Mouse (Mus musculus) liver, embryonic 15.5 days (tissue): ENCODE data around the gene Aph1c. TPM values are rescaled to one million over a fixed set of nuclear protein-coding genes. Genes with fewer than 3 reads are reported as not detected.
"Not testable (repeated sequence)": the region's sequence is repeated elsewhere in the genome, so short reads cannot be mapped to it uniquely, and the experiment has no call there.

ENCODE experiments used
- ATAC-seq: fragments of 200-750 bp; cut with Nextera tagmentation; 2 replicates; pipeline ENCODE4 v1.8.0; 2017; ENCODE audit warnings: moderate number of reproducible peaks, mild to moderate bottlenecking, moderate library complexity; ENCODE audit not compliant: insufficient read depth
- H3K27ac ChIP-seq: fragments of 300-500 bp; sonication (generic); replicated peaks from 2 replicates; pipeline ENCODE4 v1.5.1; 2015; ENCODE audit warnings: mild to moderate bottlenecking, inconsistent platforms
- H3K27me3 ChIP-seq: fragments of 300-500 bp; sonication (generic); 2 replicates; pipeline ENCODE4 v1.6.1; 2015; ENCODE audit warnings: mild to moderate bottlenecking, inconsistent platforms
- H3K36me3 ChIP-seq: fragments of 300-500 bp; sonication (generic); replicated peaks from 2 replicates; pipeline ENCODE4 v1.6.1; 2015; ENCODE audit warnings: moderate library complexity, mild to moderate bottlenecking, inconsistent platforms
- H3K4me1 ChIP-seq: fragments of 300-500 bp; sonication (generic); replicated peaks from 2 replicates; pipeline ENCODE4 v1.6.1; 2015; ENCODE audit warnings: inconsistent platforms
- H3K4me2 ChIP-seq: fragments of 300-500 bp; sonication (generic); 2 replicates; pipeline ENCODE4 v1.6.1; 2015; ENCODE audit warnings: moderate library complexity, mild to moderate bottlenecking, inconsistent platforms
- H3K4me3 ChIP-seq: fragments of 300-500 bp; sonication (generic); replicated peaks from 2 replicates; pipeline ENCODE4 v1.5.1; 2015; ENCODE audit warnings: mild to moderate bottlenecking, inconsistent platforms
- H3K9ac ChIP-seq: fragments of 300-500 bp; sonication (generic); 2 replicates; pipeline ENCODE4 v1.6.1; 2015; ENCODE audit warnings: moderate library complexity, mild to moderate bottlenecking, inconsistent platforms
- H3K9me3 ChIP-seq: fragments of 300-500 bp; sonication (generic); replicated peaks from 2 replicates; pipeline ENCODE4 v1.6.1; 2016; ENCODE audit warnings: inconsistent platforms
- WGBS: fragments of 180-500 bp; shearing (Covaris S2); methylation state at CpG from one replicate; pipeline ENCODE4 v1.1.7; 2015; ENCODE audit warnings: mixed read lengths; ENCODE audit not compliant: insufficient replicate concordance; 5-methylcytosine and 5-hydroxymethylcytosine counted together
- polyA plus RNA-seq: library from polyadenylated mRNA; unstranded; fragments of >200 nt; fragmentation: Nextera tagmentation; extraction: Ambion mirVana; gene quantifications from 2 replicates; pipeline ENCODE4 v1.2.1, GENCODE M21; 2015

Gene Aph1c
- 3.4 and 3.5 TPM in 2 replicates for polyA plus RNA-seq

DNA sequence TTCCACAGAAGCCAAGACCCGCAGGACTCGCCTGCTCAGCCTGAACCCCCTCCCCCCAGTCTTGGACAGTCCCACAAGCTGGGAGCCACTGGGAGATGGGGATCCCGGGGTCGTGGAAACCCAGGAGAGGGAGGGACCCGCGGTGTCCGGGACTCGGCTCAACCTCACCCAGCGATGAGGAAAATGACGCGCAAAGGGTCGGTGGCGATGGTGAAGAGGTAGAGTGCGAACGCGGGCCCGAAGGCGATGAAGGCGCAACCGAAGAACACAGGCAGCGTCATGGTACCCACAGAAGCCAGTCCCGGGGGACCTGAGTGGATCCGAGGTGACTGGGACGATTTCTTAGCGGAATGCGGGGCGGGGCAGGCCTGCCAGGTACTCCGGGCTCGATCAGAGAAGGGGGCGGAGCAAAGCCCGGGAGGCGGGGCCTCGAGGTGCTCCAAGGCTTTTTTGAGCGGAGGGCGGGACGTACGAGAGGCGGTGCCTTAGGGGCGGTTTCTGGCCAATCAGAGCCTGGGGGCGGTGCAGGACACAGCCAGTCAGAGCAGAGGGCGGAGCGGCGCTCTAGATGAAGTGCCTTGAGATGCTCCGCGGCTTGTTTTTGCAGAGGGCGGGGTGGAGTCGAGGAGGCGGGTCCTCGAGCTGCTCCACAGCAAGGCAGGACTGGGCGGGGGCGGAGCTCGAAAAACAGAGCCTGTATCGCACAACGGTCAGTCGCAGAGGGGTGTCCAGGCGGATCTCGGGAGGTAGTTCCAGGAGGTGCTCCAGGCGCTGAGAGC, at the start of gene Aph1c:
TSS of gene Aph1c (minus strand) at position 409 of the 779 bp plus-strand sequence.
- ATAC-seq = peak; percentile 98
- H3K4me3 ChIP-seq = peak within 1 kb of the TSS; percentile 63
- 1% methylated on average over 57 of the region's 58 CpGs for WGBS
- peaks cover 25% of the 10 kb centered on the region for H3K4me1 ChIP-seq
- H3K9ac ChIP-seq = peak within 1 kb of the TSS; percentile 58
- no peaks in the 10 kb centered on the region for H3K9me3 ChIP-seq
- peak within 1 kb of the TSS; percentile 99 for H3K4me2 ChIP-seq
- peak within 1 kb of the TSS; percentile 29; the same call in 1 of the 2 replicates for H3K27ac ChIP-seq
- H3K36me3 ChIP-seq = peaks cover 2% of the 10 kb centered on the region
- no peaks in the 10 kb centered on the region for H3K27me3 ChIP-seq

DNA sequence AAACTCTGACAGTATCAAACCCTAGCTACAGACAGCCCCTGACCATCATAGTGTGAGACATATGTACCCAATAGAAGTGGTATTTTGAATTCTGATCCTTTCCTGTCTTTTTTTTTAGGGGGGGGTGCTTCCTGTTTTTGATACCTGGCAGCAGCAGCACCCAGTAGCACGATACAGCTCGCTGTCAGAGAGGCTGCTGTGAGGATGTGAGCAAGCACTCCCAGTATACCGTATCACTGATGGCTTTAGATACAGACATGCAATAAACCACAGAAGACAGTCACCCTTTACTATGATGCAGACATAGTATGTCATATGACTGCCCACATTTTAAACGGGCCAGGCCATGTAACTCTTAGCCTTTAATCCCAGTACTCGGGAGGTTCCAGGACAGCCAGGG, 49.0 kb upstream of the Aph1c start:
- H3K4me1 ChIP-seq = peaks cover 67% of the 10 kb centered on the region
- no peak overlapping the region for H3K4me3 ChIP-seq
- no peaks in the 10 kb centered on the region for H3K27me3 ChIP-seq
- no peak overlapping the region for H3K4me2 ChIP-seq
- no peak for ATAC-seq
- H3K9me3 ChIP-seq = no peaks in the 10 kb centered on the region
- H3K9ac ChIP-seq = no peak overlapping the region
- H3K27ac ChIP-seq = no peak overlapping the region
- 45% methylated on average over 5 of the region's 5 CpGs for WGBS
- 0 out of 2 replicates have a peak, but pooled peaks cover 4% of the 10 kb centered on the region for H3K36me3 ChIP-seq

DNA sequence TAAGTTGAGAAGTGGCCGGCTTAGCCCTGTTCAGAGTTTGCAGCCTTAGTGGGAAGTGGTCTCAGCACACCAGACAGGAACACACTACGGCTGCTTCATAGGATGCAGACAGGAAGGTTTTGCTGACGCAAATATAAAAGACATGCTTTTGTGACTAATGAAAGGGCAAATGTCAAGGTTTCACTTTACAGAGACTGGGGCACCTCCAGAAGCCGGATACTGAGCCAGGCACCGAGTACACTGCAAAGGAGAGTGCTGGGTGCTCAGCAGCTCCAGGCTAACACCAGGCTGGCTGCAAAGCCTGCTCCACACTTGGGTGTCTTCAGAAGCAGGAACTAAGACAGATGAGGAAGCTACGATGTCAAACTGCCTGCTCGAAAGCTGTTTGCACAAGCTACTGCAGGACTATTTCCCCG, 47.9 kb upstream of the Aph1c start:
- Histone ChIP-seq H3K4me1 (peaks cover 57% of the 10 kb centered on the region), H3K27ac (peak overlapping the region; percentile 34; the same call in 1 of the 2 replicates), H3K36me3 (0 out of 2 replicates have a peak, but pooled peaks cover 4% of the 10 kb centered on the region), H3K4me2 (peak overlapping the region; percentile 23), H3K9ac (no peak overlapping the region), H3K9me3 (no peaks in the 10 kb centered on the region), H3K27me3 (no peaks in the 10 kb centered on the region), H3K4me3 (no peak overlapping the region)
- 43% methylated on average over 8 of the region's 8 CpGs for WGBS
- no peak; the same call in 1 of the 2 replicates for ATAC-seq

DNA sequence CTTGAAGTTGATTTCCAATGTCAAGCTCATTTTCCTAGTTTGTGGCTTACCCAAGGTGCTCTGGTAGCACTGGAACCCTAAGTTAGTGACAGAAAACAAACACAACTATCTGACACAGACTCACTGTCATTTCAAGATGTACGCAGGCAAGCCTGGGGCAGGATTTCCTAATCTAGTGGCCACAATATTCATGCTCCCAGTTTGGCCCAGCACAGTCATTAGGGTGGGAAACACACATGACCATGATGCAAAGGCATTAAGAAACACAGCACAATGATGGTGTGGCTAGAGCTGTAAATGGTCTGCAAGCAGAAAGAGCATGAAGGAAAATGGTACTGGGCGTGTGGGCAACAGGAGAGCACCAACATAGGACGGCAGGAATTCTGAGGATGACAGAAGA, 47.3 kb upstream of the Aph1c start:
- H3K9ac ChIP-seq = no peak overlapping the region
- WGBS = 69% methylated on average over 3 of the region's 3 CpGs
- 0 out of 2 replicates have a peak, but pooled peaks cover 4% of the 10 kb centered on the region for H3K36me3 ChIP-seq
- H3K27me3 ChIP-seq = no peaks in the 10 kb centered on the region
- H3K4me1 ChIP-seq = peaks cover 51% of the 10 kb centered on the region
- H3K4me2 ChIP-seq = no peak overlapping the region; the same call in 1 of the 2 replicates
- no peak overlapping the region for H3K4me3 ChIP-seq
- H3K27ac ChIP-seq = 0 out of 2 replicates have a peak overlapping the region, but pooled peaks have one; percentile 24
- H3K9me3 ChIP-seq = no peaks in the 10 kb centered on the region
- no peak for ATAC-seq

DNA sequence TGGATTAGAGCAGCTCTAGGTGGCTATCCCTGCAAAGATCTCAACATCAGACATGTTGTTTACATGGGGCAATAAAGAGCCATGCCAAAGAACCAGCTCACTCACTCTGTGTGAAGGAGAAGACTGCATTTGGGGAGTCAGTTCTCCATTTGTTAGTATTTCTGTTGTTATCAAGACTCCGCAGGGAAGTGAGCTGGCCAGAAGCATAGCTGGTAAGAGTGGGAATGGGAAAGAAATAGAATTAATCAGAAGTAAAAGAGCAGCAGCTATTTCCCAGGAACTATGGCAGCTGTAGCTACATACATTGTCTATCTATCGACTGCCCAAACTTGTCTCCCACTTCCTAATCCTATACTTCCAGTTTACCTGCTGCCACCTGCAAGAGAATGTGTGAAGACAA, 46.2 kb upstream of the Aph1c start:
- Histone ChIP-seq H3K36me3 (0 out of 2 replicates have a peak, but pooled peaks cover 8% of the 10 kb centered on the region), H3K9ac (no peak overlapping the region), H3K9me3 (no peaks in the 10 kb centered on the region), H3K4me1 (peaks cover 42% of the 10 kb centered on the region), H3K4me3 (no peak overlapping the region), H3K27ac (no peak overlapping the region), H3K27me3 (no peaks in the 10 kb centered on the region), H3K4me2 (no peak overlapping the region)
- 84% methylated on average over 2 of the region's 2 CpGs for WGBS
- no peak for ATAC-seq

DNA sequence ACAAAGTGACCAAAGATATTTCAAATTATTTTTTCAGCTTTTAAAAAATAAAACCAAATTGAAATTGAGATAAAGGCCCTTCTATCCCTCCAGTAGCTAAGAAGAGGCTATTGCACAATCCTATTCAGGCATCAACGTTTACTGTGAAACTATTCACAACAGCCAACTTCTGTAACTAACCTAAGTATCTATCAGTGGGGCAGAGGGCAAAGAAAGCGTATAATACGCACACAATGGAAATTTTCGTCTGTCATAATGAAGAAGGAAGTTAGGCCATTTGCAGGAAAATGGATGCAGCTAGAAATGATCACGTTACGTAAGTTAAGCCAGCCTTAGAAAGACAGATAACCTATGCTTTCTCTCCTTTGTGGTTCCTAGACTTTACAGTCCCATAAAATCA, 45.0 kb upstream of the Aph1c start:
- Histone ChIP-seq H3K4me1 (peaks cover 35% of the 10 kb centered on the region), H3K4me2 (no peak overlapping the region), H3K4me3 (no peak overlapping the region), H3K36me3 (peaks cover 12% of the 10 kb centered on the region; the same call in 1 of the 2 replicates), H3K27ac (no peak overlapping the region), H3K27me3 (no peaks in the 10 kb centered on the region), H3K9ac (no peak overlapping the region), H3K9me3 (no peaks in the 10 kb centered on the region)
- WGBS = 66% methylated on average over 6 of the region's 6 CpGs
- no peak for ATAC-seq

DNA sequence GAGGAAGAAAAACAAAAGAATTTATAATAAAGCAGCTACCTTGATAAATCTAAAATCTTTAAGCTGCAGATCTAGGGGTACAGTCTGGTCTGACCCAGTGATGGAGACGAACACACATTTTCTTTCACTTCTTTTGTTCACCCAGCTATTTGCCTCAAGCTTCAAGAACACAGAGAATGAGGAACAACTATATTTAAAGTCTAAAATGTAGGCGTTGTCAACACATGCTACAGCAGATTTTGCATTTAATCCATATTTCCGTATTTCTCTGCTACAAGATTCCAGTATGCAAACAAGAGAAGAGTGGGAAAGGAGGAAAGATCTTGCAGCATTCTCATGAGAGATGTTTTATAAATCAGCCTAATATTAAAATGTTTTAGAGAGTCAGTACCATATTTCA, 44.4 kb upstream of the Aph1c start:
- H3K36me3 ChIP-seq = peaks cover 15% of the 10 kb centered on the region; the same call in 1 of the 2 replicates
- H3K4me1 ChIP-seq = peaks cover 34% of the 10 kb centered on the region
- no peaks in the 10 kb centered on the region for H3K27me3 ChIP-seq
- WGBS = 80% methylated on average over 3 of the region's 3 CpGs
- no peak overlapping the region for H3K27ac ChIP-seq
- no peak for ATAC-seq
- no peaks in the 10 kb centered on the region for H3K9me3 ChIP-seq
- no peak overlapping the region for H3K9ac ChIP-seq
- H3K4me2 ChIP-seq = no peak overlapping the region
- H3K4me3 ChIP-seq = no peak overlapping the region

DNA sequence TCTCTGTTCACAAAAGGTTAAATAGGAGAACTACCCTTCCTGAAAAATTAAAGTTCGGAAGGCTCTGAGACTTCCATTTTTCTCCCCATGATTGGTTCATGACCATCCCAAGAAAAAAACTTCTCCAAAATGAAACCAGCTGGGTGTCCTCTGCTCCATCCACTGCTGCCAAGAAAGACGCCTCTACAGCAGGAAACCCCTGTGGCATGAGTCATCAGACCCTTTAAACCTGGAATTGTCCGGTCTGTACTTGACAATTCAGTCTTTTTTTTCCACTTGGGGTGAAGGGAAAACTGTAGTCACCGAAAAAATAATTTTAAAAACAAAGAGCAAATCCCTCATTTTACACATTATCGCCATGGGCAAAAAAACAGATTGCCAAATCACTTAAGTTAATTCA, 42.1 kb upstream of the Aph1c start:
- Histone ChIP-seq H3K36me3 (peaks cover 21% of the 10 kb centered on the region), H3K4me1 (peaks cover 16% of the 10 kb centered on the region), H3K9me3 (no peaks in the 10 kb centered on the region), H3K27ac (no peak overlapping the region), H3K27me3 (no peaks in the 10 kb centered on the region), H3K4me3 (no peak overlapping the region), H3K4me2 (no peak overlapping the region), H3K9ac (no peak overlapping the region)
- ATAC-seq = no peak
- 81% methylated on average over 5 of the region's 5 CpGs for WGBS

DNA sequence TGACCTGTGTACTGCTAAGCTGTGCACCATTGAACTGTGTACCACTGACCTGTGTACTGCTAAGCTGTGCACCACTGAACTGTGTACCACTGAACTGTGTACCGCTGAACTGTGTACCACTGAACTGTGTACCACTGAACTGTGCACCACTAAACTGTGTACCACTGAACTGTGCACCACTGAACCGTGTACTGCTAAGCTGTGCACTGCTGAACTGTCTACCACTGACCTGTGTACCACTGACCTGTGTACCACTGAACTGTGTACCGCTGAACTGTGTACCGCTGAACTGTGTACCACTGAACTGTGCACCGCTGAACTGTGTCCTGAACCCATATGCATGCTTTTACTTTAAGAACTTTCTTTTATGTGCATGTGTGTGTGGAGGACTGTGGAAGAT, 39.8 kb upstream of the Aph1c start:
- 88% methylated on average over 5 of the region's 5 CpGs for WGBS

DNA sequence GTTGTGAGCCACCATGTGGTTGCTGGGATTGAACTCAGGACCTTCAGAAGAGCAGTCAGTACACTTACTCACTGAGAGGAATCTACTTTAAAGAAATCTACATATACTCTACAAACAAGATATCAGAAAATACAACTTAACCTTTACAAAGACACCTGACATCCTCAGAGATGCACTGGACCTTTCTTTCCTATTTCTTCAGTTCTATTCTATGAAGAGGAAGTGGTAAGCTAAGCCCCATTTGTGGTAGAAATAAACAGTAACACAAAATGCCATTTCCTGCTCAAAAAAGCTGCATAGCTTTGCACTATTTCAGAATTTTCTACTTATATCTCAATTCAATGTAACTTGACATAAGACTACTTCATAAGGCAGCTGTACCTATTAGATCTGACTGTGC, 39.0 kb upstream of the Aph1c start:
- Histone ChIP-seq H3K27ac (no peak overlapping the region), H3K36me3 (peaks cover 17% of the 10 kb centered on the region), H3K9me3 (no peaks in the 10 kb centered on the region), H3K4me1 (peaks cover 6% of the 10 kb centered on the region), H3K4me3 (no peak overlapping the region), H3K9ac (no peak overlapping the region), H3K27me3 (no peaks in the 10 kb centered on the region), H3K4me2 (no peak overlapping the region)
- ATAC-seq = no peak

More for the DNA sequence above, 39.8 kb upstream of the Aph1c start:
- Histone ChIP-seq H3K9ac (no peak overlapping the region), H3K27me3 (no peaks in the 10 kb centered on the region), H3K36me3 (peaks cover 17% of the 10 kb centered on the region), H3K9me3 (no peaks in the 10 kb centered on the region), H3K4me2 (no peak overlapping the region), H3K4me1 (peaks cover 6% of the 10 kb centered on the region), H3K4me3 (no peak overlapping the region), H3K27ac (no peak overlapping the region)
- ATAC-seq = no peak

DNA sequence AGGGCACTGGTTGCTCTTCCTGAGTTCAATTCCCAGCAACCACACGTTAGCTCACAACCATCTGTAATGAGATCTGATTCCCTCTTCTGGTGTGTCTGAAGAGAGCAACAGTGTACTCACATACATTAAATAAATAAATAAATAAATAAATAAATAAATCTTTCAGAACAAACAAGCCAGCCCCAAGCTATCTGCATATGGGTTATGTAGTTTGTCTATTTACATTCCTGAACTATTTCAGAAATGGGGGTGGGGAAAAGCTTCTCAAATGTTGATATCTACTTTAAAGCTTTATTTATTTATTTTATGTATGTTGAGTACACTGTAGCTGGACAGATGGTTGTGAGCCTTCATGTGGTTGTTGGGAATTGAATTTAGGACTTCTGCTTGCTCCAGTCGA, 38.5 kb upstream of the Aph1c start:
- not testable (repeated sequence) for H3K9me3 ChIP-seq, H3K4me2 ChIP-seq, H3K27ac ChIP-seq, H3K4me3 ChIP-seq, H3K9ac ChIP-seq, H3K4me1 ChIP-seq, ATAC-seq, H3K27me3 ChIP-seq
- 58% methylated on average over 2 of the region's 2 CpGs for WGBS
- peaks cover 17% of the 10 kb centered on the region for H3K36me3 ChIP-seq
